Mouse (Mus musculus) forebrain, embryonic 15.5 days (tissue): ENCODE data around the gene Clstn2. TPM values are rescaled to one million over a fixed set of nuclear protein-coding genes. Genes with fewer than 3 reads are reported as not detected.

ENCODE experiments used
- ATAC-seq: fragments of 200-750 bp; cut with Nextera tagmentation; replicated peaks from 2 replicates; pipeline ENCODE4 v1.8.0; 2017; ENCODE audit warnings: mild to moderate bottlenecking, moderate TSS enrichment, moderate library complexity
- H3K27ac ChIP-seq: fragments of 300-500 bp; sonication (generic); replicated peaks from 2 replicates; pipeline ENCODE4 v1.5.1; 2015; ENCODE audit warnings: mild to moderate bottlenecking, inconsistent platforms
- H3K27me3 ChIP-seq: fragments of 300-500 bp; sonication (generic); 2 replicates; pipeline ENCODE4 v1.6.1; 2015; ENCODE audit warnings: inconsistent platforms
- H3K36me3 ChIP-seq: fragments of 300-500 bp; sonication (generic); 2 replicates; pipeline ENCODE4 v1.6.1; 2015; ENCODE audit warnings: mild to moderate bottlenecking, inconsistent platforms
- H3K4me1 ChIP-seq: fragments of 300-500 bp; sonication (generic); 2 replicates; pipeline ENCODE4 v1.6.1; 2015; ENCODE audit warnings: inconsistent platforms
- H3K4me2 ChIP-seq: fragments of 300-500 bp; sonication (generic); replicated peaks from 2 replicates; pipeline ENCODE4 v1.6.1; 2015; ENCODE audit warnings: mild to moderate bottlenecking, inconsistent platforms
- H3K4me3 ChIP-seq: fragments of 300-500 bp; sonication (generic); 2 replicates; pipeline ENCODE4 v1.5.1; 2015; ENCODE audit warnings: mild to moderate bottlenecking, inconsistent platforms
- H3K9ac ChIP-seq: fragments of 300-500 bp; sonication (generic); replicated peaks from 2 replicates; pipeline ENCODE4 v1.6.1; 2015; ENCODE audit warnings: mild to moderate bottlenecking, inconsistent platforms
- H3K9me3 ChIP-seq: fragments of 300-500 bp; sonication (generic); 2 replicates; pipeline ENCODE4 v1.6.1; 2016; ENCODE audit warnings: inconsistent platforms
- WGBS: fragments of 180-500 bp; shearing (Covaris S2); methylation state at CpG from one replicate; pipeline ENCODE4 v1.1.7; 2015; ENCODE audit warnings: mixed read lengths; 5-methylcytosine and 5-hydroxymethylcytosine counted together
- polyA plus RNA-seq: library from polyadenylated mRNA; unstranded; fragments of >200 nt; fragmentation: Nextera tagmentation; extraction: Ambion mirVana; gene quantifications from 2 replicates; pipeline ENCODE4 v1.2.1, GENCODE M21; 2015

The Clstn2 gene
- polyA plus RNA-seq, 1 experiment from 2014 or later: 19.1 TPM

DNA sequence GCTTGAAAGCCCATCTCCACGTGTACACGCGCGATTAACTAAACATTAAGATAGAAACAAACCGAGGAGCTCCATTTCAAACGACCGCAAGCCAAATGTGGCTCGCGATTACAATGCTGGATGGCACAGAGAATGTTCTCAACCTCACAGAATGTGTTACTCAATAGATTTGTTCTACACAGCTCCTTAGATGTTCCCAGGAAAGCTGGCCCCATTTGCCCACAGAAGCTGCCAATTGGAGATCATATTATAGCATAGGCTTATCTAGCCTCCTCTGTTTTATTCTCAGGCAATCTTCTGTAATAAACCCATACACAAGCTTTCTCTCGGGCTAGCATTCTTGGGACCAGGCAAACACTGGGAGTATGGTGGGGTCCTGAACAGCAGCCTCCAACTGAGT is 334.9 kb downstream of the Clstn2 start:
- H3K36me3 ChIP-seq: no peaks in the 10 kb centered on the region
- no peak overlapping the region for H3K9ac ChIP-seq
- no peak overlapping the region for H3K4me2 ChIP-seq
- H3K27me3 ChIP-seq: no peaks in the 10 kb centered on the region
- 89% methylated on average over 10 of the region's 10 CpGs for WGBS
- H3K9me3 ChIP-seq: no peaks in the 10 kb centered on the region
- ATAC-seq: no peak
- H3K4me1 ChIP-seq: no peaks in the 10 kb centered on the region
- no peak overlapping the region for H3K4me3 ChIP-seq
- no peak overlapping the region for H3K27ac ChIP-seq

DNA sequence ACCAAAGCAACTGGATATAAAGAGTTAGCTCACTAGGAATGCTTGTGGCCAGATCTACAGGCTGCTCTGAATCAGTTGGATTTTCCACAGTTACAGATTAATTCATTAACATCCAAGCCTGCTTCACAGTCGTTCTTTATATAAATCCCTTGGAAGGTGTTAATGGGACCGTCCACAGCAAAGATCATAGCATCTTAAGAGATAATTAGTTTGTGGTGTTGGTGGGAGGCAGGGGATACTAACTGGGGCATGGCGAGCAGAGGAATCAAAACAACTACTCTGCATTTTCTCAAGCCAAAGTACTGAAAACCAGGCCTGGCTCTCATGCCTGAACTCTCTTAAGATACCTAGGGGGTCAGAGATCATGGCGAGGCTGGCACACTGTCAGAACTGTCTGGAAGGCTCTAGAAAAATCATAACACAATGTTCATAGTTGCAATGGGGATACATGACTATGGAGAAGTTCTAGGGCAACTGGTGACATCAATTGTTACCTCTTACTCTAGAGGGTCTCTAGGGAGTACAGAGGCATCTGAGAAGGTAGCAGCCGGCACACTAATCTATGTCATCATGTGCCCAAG is 336.2 kb downstream of the Clstn2 start:
- 67% methylated on average over 5 of the region's 5 CpGs for WGBS
- H3K27ac ChIP-seq: no peak overlapping the region
- no peaks in the 10 kb centered on the region for H3K27me3 ChIP-seq
- no peak overlapping the region for H3K9ac ChIP-seq
- H3K36me3 ChIP-seq: no peaks in the 10 kb centered on the region
- no peak overlapping the region for H3K4me2 ChIP-seq
- ATAC-seq: no peak
- H3K4me1 ChIP-seq: no peaks in the 10 kb centered on the region
- no peaks in the 10 kb centered on the region for H3K9me3 ChIP-seq
- H3K4me3 ChIP-seq: no peak overlapping the region

DNA sequence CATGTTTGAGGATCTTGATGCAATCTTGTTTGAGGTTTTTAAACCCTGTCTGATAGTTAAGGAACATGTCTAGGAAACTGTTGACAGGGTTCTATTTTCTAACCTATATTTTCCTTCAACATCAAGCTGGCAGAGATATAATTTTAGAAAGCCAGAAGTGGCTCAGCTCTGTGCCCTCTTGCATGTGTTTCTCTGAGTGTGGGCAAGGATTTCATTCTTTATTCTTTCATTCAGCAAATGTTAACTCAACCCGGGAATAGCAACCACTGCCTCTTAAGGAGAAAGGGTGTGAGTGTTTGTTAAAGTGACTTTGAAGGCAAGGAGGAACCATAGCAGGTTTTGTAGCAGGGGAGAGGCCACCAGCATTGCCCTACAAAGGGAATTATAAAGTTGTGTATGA is 337.7 kb downstream of the Clstn2 start:
- 79% methylated on average over 1 of the region's 1 CpGs for WGBS
- H3K4me1 ChIP-seq: no peaks in the 10 kb centered on the region
- ATAC-seq: no peak

DNA sequence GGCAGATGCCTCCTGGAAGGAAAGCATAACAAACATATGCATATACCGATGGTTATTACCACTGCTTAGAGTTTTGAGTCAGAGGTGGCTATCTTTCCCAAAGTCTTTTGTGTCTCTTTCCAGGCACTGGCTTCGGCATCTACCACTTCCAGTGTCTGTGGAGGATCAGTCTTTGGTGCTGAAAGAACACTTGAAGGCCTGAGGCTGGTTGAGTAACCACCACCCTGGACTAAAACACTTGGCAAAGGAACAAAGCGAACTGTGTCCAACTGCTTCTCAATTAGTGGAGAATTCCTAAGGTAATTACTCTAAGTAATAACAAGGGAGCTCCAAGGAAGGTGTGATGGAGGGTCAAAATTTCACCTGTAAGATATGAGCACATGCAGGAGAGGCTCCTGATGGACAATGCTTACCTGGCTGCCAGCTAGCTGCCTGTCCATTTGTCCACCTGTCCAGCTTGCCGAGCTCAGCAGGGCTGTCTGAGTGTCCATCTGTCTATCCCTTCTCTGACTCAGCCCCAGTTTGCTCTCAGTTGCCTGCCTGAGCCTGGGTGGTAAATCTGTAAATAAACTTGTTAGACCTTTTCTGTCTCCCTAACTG is 346.1 kb downstream of the Clstn2 start:
- 62% methylated on average over 4 of the region's 4 CpGs for WGBS
- Histone ChIP-seq H3K4me3 (no peak overlapping the region), H3K4me2 (no peak overlapping the region), H3K36me3 (no peaks in the 10 kb centered on the region), H3K27me3 (no peaks in the 10 kb centered on the region), H3K9me3 (no peaks in the 10 kb centered on the region), H3K27ac (no peak overlapping the region), H3K9ac (no peak overlapping the region), H3K4me1 (peaks cover 13% of the 10 kb centered on the region)
- ATAC-seq: no peak

More for the DNA sequence above, 337.7 kb downstream of the Clstn2 start:
- no peak overlapping the region for H3K4me2 ChIP-seq
- H3K4me3 ChIP-seq: no peak overlapping the region
- no peaks in the 10 kb centered on the region for H3K27me3 ChIP-seq
- H3K36me3 ChIP-seq: no peaks in the 10 kb centered on the region
- no peak overlapping the region for H3K27ac ChIP-seq
- no peak overlapping the region for H3K9ac ChIP-seq
- H3K9me3 ChIP-seq: no peaks in the 10 kb centered on the region

DNA sequence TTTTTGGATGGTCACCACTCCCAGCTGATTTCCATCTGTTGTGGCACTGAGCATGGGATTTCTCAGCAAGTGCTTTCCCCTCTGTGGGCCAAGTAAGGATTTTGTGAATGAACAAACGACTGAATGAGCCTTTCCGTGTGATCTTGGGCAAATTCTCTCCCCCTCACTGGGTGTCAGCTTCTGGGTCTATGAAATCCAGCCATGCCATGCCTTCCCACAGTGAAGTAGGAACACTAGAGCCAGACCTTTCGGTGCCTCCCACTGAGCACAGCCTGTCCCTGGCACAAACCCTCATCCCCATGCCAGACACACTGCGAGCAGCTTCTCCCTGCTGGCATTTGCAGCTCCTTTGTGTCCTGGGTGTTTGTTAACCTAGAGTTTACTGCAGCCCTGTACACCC is 347.3 kb downstream of the Clstn2 start:
- Histone ChIP-seq H3K4me3 (no peak overlapping the region), H3K36me3 (no peaks in the 10 kb centered on the region), H3K9ac (no peak overlapping the region), H3K4me2 (no peak overlapping the region), H3K4me1 (peaks cover 13% of the 10 kb centered on the region), H3K27ac (peak overlapping the region; percentile 31; the same call in 1 of the 2 replicates), H3K27me3 (no peaks in the 10 kb centered on the region), H3K9me3 (no peaks in the 10 kb centered on the region)
- peak; percentile 81 for ATAC-seq
- WGBS: 45% methylated on average over 4 of the region's 4 CpGs

DNA sequence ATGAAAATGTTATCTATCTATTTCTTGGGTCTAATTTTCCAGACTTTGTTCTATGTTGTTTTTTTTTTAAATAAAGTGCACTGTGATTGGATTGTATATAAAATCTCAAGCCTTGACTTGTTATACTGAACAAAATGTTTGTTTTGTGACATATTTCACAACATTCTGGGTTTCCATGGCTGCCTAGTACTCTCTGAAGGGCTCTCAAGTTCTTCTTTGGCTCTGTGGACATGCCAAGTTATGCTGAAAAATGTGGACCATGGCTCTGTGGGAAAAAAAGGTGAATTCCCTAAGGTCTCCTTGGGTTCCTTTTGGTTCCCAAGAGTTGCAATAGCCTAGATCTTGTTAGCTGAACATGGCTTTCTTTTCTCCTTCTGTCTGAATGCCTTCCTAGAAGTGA is 353.1 kb downstream of the Clstn2 start:
- Histone ChIP-seq H3K4me1 (peaks cover 3% of the 10 kb centered on the region), H3K27ac (no peak overlapping the region), H3K4me2 (no peak overlapping the region), H3K4me3 (no peak overlapping the region), H3K27me3 (0 out of 2 replicates have a peak, but pooled peaks cover 3% of the 10 kb centered on the region), H3K9ac (no peak overlapping the region), H3K9me3 (no peaks in the 10 kb centered on the region), H3K36me3 (no peaks in the 10 kb centered on the region)
- ATAC-seq: no peak

DNA sequence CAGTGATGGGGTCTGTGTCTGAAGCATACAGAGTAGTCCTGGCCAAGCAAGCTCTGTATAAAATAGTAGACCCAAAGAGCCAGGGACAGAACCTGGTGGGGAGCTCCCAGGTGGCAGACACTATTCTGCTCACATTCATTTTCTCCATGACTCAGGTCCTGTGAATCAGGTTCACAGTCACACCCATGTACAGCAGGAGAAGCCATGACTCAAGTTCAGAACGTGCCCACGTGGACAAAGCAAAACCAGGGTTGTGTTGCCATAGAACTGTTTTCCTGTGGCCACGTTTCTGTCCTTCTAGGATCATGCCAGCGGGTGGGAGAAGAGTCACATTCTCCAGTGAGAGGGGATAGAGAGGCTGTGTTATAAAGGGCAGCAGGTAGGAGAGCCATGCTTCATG is 353.9 kb downstream of the Clstn2 start:
- 0 out of 2 replicates have a peak, but pooled peaks cover 3% of the 10 kb centered on the region for H3K27me3 ChIP-seq
- no peak overlapping the region for H3K4me2 ChIP-seq
- H3K9ac ChIP-seq: no peak overlapping the region
- peaks cover 3% of the 10 kb centered on the region for H3K4me1 ChIP-seq
- no peak overlapping the region for H3K27ac ChIP-seq
- H3K36me3 ChIP-seq: no peaks in the 10 kb centered on the region
- no peaks in the 10 kb centered on the region for H3K9me3 ChIP-seq
- 84% methylated on average over 4 of the region's 4 CpGs for WGBS
- ATAC-seq: no peak
- no peak overlapping the region for H3K4me3 ChIP-seq

DNA sequence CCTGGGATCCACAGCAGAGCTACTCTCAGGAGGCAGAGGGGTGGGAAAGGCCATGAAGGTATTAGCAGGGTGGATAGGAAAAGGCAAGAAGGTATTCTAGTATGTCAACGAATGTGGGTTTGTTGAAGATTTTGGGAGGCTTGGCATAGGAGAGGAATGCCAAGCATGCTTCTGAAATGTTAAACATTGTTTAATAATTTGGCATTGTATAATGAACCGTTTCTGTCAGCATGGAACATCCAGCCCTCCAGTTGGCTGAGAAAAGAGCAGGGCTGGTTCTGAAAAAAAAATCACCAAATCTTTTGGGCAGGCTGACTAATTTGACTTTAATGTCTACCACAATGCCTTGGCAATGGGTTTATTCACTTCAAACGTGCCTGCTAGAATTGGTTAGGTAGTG is 355.9 kb downstream of the Clstn2 start:
- WGBS: 69% methylated on average over 3 of the region's 3 CpGs
- Histone ChIP-seq H3K9me3 (no peaks in the 10 kb centered on the region), H3K27ac (no peak overlapping the region)

DNA sequence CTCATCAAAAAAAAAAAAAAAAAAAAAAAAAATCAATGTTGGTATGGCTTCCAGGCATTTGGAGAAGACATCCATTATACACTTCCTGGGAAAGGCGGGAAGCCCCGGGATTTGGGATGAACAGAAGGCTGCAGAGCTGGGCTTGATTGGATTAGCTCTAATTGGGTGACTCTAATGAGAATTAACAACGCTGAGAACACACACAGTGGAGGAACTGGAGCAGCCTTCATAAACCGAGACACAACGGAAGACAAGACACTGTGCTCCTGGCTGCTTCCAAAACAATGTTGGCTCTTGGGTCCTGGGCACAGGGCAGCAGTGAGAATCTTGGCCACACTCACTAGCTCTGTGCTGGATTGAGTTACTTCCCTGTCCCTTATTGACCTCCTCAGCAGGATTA is 360.3 kb downstream of the Clstn2 start:
- Histone ChIP-seq H3K4me3 (no peak overlapping the region), H3K27ac (no peak overlapping the region), H3K4me2 (no peak overlapping the region), H3K27me3 (0 out of 2 replicates have a peak, but pooled peaks cover 5% of the 10 kb centered on the region), H3K36me3 (no peaks in the 10 kb centered on the region), H3K9ac (no peak overlapping the region), H3K4me1 (no peaks in the 10 kb centered on the region), H3K9me3 (no peaks in the 10 kb centered on the region)
- ATAC-seq: 0 out of 2 replicates have a peak, but pooled peaks have one; percentile 48
- 5% methylated on average over 5 of the region's 5 CpGs for WGBS

More for the DNA sequence above, 355.9 kb downstream of the Clstn2 start:
- no peak overlapping the region for H3K4me2 ChIP-seq
- H3K27me3 ChIP-seq: 0 out of 2 replicates have a peak, but pooled peaks cover 5% of the 10 kb centered on the region
- ATAC-seq: no peak
- H3K36me3 ChIP-seq: no peaks in the 10 kb centered on the region
- no peak overlapping the region for H3K4me3 ChIP-seq
- no peaks in the 10 kb centered on the region for H3K4me1 ChIP-seq
- no peak overlapping the region for H3K9ac ChIP-seq

DNA sequence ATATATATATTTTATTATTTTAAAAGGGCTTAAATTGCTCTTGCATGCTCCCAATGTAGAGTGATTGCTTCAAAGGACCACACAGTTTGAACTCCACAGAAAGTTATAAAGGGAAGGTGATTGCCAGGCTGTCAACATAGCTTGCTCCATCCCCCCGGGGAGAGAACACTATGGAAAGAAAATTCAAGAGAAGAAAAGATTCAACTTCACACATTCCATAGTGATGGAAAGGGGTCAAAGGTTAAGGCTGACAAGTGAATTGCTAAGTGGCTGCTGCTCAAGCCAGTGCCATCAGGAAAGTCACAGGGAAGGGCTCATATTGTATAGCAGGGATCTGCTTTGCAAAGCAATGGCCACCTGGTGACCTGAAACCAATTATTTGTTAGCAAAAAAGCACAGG is 360.8 kb downstream of the Clstn2 start:
- no peak overlapping the region for H3K4me3 ChIP-seq

DNA sequence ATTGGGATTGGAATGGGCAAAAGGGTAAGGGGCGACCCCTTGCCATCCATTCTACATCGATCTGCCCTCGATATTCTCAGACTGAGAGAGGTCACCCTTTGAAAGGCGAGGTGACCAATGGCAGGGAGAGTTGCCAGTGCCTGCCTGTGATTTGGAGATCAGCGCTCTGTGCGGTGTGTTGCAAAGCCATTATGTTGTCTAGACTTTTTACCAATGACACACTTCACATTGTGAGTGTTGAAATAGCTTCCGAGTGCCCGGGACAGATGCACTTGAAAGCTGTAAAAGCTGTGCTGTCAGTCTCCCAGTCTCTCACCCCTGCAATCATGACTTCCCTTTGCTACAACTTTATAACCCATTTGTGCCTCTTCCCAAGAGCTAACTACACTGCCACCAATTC is 362.3 kb downstream of the Clstn2 start:
- ATAC-seq: no peak
- Histone ChIP-seq H3K4me1 (no peaks in the 10 kb centered on the region), H3K27ac (no peak overlapping the region), H3K9ac (no peak overlapping the region), H3K4me2 (no peak overlapping the region), H3K4me3 (no peak overlapping the region), H3K27me3 (0 out of 2 replicates have a peak, but pooled peaks cover 5% of the 10 kb centered on the region), H3K9me3 (no peaks in the 10 kb centered on the region), H3K36me3 (no peaks in the 10 kb centered on the region)
- 70% methylated on average over 8 of the region's 8 CpGs for WGBS

More for the DNA sequence above, 360.8 kb downstream of the Clstn2 start:
- WGBS: 7% methylated on average over 1 of the region's 1 CpGs
- Histone ChIP-seq H3K27me3 (0 out of 2 replicates have a peak, but pooled peaks cover 5% of the 10 kb centered on the region), H3K9me3 (no peaks in the 10 kb centered on the region), H3K27ac (no peak overlapping the region), H3K9ac (no peak overlapping the region), H3K4me2 (no peak overlapping the region), H3K4me1 (no peaks in the 10 kb centered on the region), H3K36me3 (no peaks in the 10 kb centered on the region)
- ATAC-seq: no peak

DNA sequence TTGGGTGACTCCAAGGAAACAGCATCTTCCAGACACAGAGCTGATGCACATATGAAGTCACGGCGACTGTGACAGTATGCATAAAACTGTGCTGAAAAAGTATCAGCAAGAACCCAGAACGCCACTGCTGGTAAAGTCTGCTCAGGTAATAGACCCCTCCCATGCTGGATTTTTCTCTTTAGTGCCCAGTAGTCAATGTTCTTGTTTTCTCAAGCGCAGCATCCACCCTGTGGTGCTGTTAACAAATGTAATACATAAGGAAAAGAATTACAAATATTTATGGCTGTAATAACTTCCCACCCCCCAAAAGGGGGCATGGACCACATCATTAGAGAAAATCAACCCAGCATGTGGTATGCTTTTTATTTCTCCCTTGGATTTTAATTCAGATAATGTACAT is 372.0 kb downstream of the Clstn2 start:
- H3K4me1 ChIP-seq: no peaks in the 10 kb centered on the region
- no peak for ATAC-seq
- no peak overlapping the region for H3K27ac ChIP-seq
- H3K9me3 ChIP-seq: no peaks in the 10 kb centered on the region
- no peak overlapping the region for H3K4me3 ChIP-seq
- H3K36me3 ChIP-seq: no peaks in the 10 kb centered on the region
- 84% methylated on average over 4 of the region's 4 CpGs for WGBS
- H3K27me3 ChIP-seq: no peaks in the 10 kb centered on the region
- no peak overlapping the region for H3K9ac ChIP-seq
- no peak overlapping the region for H3K4me2 ChIP-seq

DNA sequence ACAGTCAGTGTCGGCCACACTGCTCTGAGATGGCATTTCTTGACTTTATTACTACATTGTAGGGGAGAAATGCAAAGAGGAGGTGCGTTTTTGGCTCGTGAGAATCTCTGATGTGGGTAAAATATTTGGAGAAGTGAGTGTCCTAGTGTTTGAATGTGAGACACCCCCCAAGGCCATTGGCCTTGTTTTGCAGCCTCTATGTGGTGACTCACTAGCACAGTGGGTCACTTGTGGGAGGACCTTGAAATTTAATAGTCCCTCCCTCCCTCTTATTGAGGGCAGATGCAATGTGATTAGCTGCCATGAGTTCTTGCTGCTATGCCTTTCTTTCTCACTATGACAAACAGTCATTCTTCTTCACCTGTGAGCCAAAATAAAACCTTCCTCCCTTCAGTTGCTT is 374.2 kb downstream of the Clstn2 start:
- Histone ChIP-seq H3K36me3 (no peaks in the 10 kb centered on the region), H3K9me3 (no peaks in the 10 kb centered on the region), H3K4me1 (no peaks in the 10 kb centered on the region), H3K27ac (no peak overlapping the region), H3K4me2 (no peak overlapping the region), H3K9ac (no peak overlapping the region), H3K4me3 (no peak overlapping the region), H3K27me3 (no peaks in the 10 kb centered on the region)
- no peak for ATAC-seq
- 84% methylated on average over 3 of the region's 3 CpGs for WGBS
